Mouse (Mus musculus): ENCODE data around the gene Ttll7.

GRCm38 (mm10) chr3:146842766-146843165, 9.4 kb upstream of the Ttll7 start:
- TF ChIP-seq CTCF (IDR thresholded peaks at IDR 0.05) (no peak), EP300 (IDR thresholded peaks at IDR 0.05) (peak; percentile 26; the same call in 1 of the 2 replicates)
